Mouse (Mus musculus) lung, adult 18-20 months (tissue): Measurements from ENCODE around the gene Htr3b.

Experiments used
- DNase-seq, 2 experiments: peaks; one replicate each; pipeline ENCODE4 v3.0.0; 2022; ENCODE audit warnings: mixed read lengths in 2 of 2

The Htr3b gene

DNA sequence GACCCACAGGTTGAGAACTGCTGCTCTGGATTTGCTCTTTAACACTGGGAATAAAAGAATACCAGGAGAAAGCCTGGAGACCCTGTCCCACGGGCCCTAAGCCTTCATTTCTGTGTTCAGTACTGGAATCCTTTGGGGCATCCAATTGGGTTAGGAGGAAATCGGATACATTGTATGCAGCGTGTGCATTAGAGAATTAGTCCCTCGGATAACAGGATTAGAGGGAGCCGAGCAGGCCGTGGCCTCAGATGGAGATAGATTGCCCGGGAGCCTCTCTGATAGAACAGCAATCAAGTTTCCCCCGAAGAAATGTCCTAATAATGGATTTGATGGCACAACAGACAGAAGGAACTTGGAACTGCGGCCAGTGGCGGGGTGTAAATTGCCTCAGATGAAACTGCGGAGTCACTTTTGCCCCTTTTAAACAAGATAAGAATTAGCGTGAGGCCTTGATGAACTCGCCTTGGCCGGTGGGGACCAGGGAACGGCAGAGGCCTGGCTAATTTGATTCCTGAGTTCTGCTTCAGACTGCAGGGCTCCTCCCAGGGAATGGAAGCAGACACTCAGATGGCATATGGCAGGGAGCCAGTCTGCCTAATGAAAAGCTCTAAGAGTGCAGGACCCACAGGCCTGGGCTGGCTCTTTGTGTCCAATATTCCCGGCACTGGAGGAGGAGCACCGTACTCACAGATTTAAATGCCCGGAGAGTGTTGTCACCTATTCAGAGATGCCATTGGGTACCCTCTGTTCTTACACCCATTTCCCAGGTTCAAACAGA is 48.6 kb downstream of the Htr3b start:
- DNase-seq: no peak

GRCm38 (mm10) chr9:48910885-48911537 is 53.8 kb downstream of the Htr3b start, which contains the start of gene Htr3a:
Gene Htr3a, minus strand, starts transcription at chr9:48911099.
- peak; percentile 16 to 39 for DNase-seq

DNA sequence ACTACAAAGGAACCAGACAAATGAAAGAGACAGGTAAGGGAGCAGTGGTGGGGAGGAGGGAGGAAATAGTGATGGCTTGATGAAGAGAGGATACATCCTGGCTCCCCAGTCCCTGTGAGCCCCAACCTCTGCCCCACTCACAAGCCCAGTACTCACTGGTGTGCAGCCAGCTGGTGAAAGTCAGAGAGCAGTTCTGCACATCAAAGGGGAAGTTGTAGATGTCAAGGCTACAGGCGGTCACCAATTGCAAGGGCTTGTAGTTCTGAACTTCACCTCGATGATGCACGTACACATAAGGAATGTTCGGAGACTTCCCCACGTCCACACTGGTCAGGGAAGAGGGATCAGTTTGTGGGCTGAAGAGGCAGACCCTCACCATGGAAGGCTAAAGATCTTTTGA is 60.4 kb downstream of the Htr3b start:
- DNase-seq: no peak

GRCm38 (mm10) chr9:48903766-48904165 is 61.0 kb downstream of the Htr3b start:
- DNase-seq: no peak

- no peak for DNase-seq
These were observed 66.2 kb downstream of the Htr3b start for GRCm38 (mm10) chr9:48898551-48898950.

- no peak for DNase-seq
These were observed 68.8 kb downstream of the Htr3b start for GRCm38 (mm10) chr9:48895819-48896536.

GRCm38 (mm10) chr9:48894755-48895154 is 70.0 kb downstream of the Htr3b start:
- DNase-seq: no peak

DNA sequence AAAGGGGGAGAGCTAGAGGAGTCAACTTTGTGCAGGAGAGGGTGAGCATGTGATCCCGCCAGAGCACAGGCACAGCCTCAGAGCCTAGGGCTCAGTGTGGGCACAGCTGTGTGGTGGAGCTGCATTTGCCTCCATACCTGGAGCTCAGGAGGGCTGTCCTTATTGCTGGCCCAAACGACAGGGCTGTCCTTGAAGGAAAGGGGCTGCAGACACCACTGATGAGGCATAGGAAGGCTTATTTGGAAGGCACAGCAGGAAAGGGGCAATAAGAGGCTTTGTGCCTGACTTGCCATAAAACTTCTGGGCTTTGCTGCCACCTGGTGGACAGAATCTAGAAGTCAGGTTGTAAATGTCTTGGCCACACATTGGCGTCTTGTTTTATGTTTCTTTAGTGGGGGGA is 70.8 kb downstream of the Htr3b start:
- DNase-seq: peak; percentile 49 to 63

DNA sequence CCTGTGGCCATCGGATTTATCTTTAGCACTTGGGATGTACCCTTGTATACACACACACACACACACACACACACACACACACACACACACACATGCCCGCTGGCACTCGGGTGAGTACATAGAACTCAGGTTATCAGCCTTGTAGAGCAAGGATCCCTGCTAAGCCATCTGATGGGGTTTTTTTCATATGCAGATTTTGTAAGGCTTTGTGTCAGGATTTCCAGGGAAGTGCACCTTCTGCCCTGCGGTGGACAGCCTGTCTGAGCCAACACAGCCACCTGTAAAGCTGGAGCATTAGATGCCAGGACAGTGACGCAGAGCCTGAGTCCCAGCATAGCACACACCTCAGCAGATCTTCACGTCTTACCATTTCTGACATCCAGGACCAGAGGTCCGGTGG is 75.7 kb downstream of the Htr3b start:
- DNase-seq: no peak
